Comparison of ENCODE assay signal across 8 mouse cellular contexts in the genomic region with DNA sequence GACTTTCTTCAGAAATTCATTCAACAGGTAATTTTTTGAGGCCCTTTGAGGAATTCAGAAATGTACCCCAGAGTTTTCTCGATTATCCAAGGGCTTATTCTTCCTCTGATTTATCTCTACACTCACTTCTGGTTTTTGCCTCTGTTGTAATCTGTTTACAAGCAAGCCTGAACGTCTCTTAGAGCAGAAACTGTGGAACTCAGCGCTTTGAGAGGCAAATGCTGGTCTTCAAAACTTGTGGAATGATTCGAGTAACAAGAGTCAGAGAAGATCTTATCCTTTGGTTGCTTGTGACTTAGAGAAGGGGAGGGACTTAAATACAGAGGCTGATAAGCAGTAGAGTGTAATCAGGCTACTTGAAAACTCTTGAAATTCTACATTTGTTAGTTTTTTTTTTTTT. TPM values are rescaled to one million over a fixed set of nuclear protein-coding genes. Genes with fewer than 3 reads are reported as not detected.
DNase-seq lines count a peak whose midpoint lies in the region; ATAC-seq and TF ChIP-seq lines count a peak whose summit lies in the region.

No protein-coding gene starts in this region.

- TF ChIP-seq CTCF in gastrocnemius, adult 2 months (IDR thresholded peaks at IDR 0.05), result no peak
- no peak for TF ChIP-seq CTCF in embryonic fibroblast, embryonic 13.5 days (IDR thresholded peaks at IDR 0.05; ENCODE audit: borderline replicate concordance, insufficient read depth, low read length)

- H3K9ac ChIP-seq in liver, embryonic 12.5 days, result peak overlapping the region; percentile 99

- 0 out of 2 replicates have a peak, but pooled peaks have one; percentile 21 for TF ChIP-seq POLR2A in embryonic fibroblast, embryonic 13.5 days (IDR thresholded peaks at IDR 0.05; ENCODE audit: low read depth, low read length)

- intact Hi-C loops in gastrocnemius, adult 2 months (cut with DNase I), result no loop called here
- intact Hi-C loops in gastrocnemius, postnatal 36 days (cut with DNase I), result no loop called here

- no peak for DNase-seq in gastrocnemius, adult 2 months
- DNase-seq in gastrocnemius, postnatal 36 days, result no peak
- DNase-seq in 3T3-L1 (ENCODE audit: low read depth, low spot score), result peak; percentile 51
- DNase-seq in ovary, adult 18-20 months (ENCODE audit: low spot score), result no peak
- no peak for DNase-seq in right cerebral cortex, postnatal 14 days
- no peak for DNase-seq in right cerebral cortex, adult 18-20 months

- H3K27ac ChIP-seq in gastrocnemius, adult 2 months, result peak overlapping the region; percentile 98
- H3K27ac ChIP-seq in embryonic fibroblast, embryonic 13.5 days (ENCODE audit: insufficient read depth, low read length), result no peak overlapping the region
- peak overlapping the region; percentile 90 for H3K27ac ChIP-seq in liver, embryonic 12.5 days

- no peak for ATAC-seq in liver, embryonic 12.5 days

- H3K9me3 ChIP-seq in liver, embryonic 12.5 days (replicated peaks), result no peaks in the 10 kb centered on the region

- peaks cover 2% of the 10 kb centered on the region; the same call in 1 of the 2 replicates for H3K4me1 ChIP-seq in embryonic fibroblast, embryonic 13.5 days (ENCODE audit: control insufficient read depth, insufficient read depth, low read length)
- peaks cover 29% of the 10 kb centered on the region for H3K4me1 ChIP-seq in liver, embryonic 12.5 days

- peak overlapping the region; percentile 99 for H3K4me3 ChIP-seq in gastrocnemius, adult 2 months
- H3K4me3 ChIP-seq in embryonic fibroblast, embryonic 13.5 days (ENCODE audit: insufficient read depth, low read length), result peak overlapping the region; percentile 96
- peak overlapping the region; percentile 97 for H3K4me3 ChIP-seq in liver, embryonic 12.5 days

- peak overlapping the region; percentile 90 for H3K4me2 ChIP-seq in liver, embryonic 12.5 days

- WGBS in liver, embryonic 12.5 days (ENCODE audit: insufficient replicate concordance), result 7% methylated on average over 4 of the region's 4 CpGs

- no peaks in the 10 kb centered on the region for H3K36me3 ChIP-seq in liver, embryonic 12.5 days

- no peaks in the 10 kb centered on the region for H3K27me3 ChIP-seq in liver, embryonic 12.5 days (replicated peaks)

RNA-seq across cellular contexts. Expression of gene Osbpl11, which starts 1.3 kb away (rescaled TPM):
- total RNA-seq in gastrocnemius, adult 2 months (2021), result 10 to 100 TPM; 15.5 to 15.6 TPM
- 10 to 100 TPM; 13.9 to 15.2 TPM for total RNA-seq in gastrocnemius, postnatal 36 days (2021)
- polyA plus RNA-seq in embryonic fibroblast, embryonic 13.5 days (2011; ENCODE audit: insufficient read length, low read depth, missing spikeins), result 21.2 and 22.4 TPM in 2 replicates
- polyA plus RNA-seq in liver, embryonic 12.5 days (2016; fragmentation: Nextera tagmentation; extraction: Ambion mirVana), result 11.0 and 11.2 TPM in 2 replicates
